ENCODE assay signal across 10 mouse cellular contexts in genomic region chr2:105672596-105672960, GRCm38 (mm10). TPM values are rescaled to one million over a fixed set of nuclear protein-coding genes. Genes with fewer than 3 reads are reported as not detected.
DNase-seq lines count a peak whose midpoint lies in the region; ATAC-seq and TF ChIP-seq lines count a peak whose summit lies in the region.
"Had no signal": no experiment of that assay in that cellular context is flagged by ENCODE, and none has a peak within 500 bp of the region (broad histone marks: within the 10 kb centered on the region; RNA-seq: fewer than 3 reads in every experiment).

No protein-coding gene starts in this region.

- no peak for DNase-seq in heart, postnatal 25 days (ENCODE audit: low spot score)
- DNase-seq in ovary, postnatal 36 days (ENCODE audit: low spot score), result no peak
- DNase-seq in lung, postnatal 0 days (ENCODE audit: low spot score), result no peak
- DNase-seq: adrenal gland, postnatal 10 days had no signal

- H3K36me3 ChIP-seq in heart, embryonic 13.5 days, result no peaks in the 10 kb centered on the region
- H3K36me3 ChIP-seq in forebrain, embryonic 13.5 days (ENCODE audit: poor library complexity, severe bottlenecking), result no peaks in the 10 kb centered on the region
- no peaks in the 10 kb centered on the region for H3K36me3 ChIP-seq in midbrain, embryonic 12.5 days
- no peaks in the 10 kb centered on the region for H3K36me3 ChIP-seq in lung, postnatal 0 days (ENCODE audit: insufficient read depth, low read length)
- H3K36me3 ChIP-seq: limb, embryonic 15.5 days had no signal

- no peaks in the 10 kb centered on the region for H3K9me3 ChIP-seq in heart, embryonic 13.5 days
- no peaks in the 10 kb centered on the region for H3K9me3 ChIP-seq in forebrain, embryonic 13.5 days (replicated peaks)
- no peaks in the 10 kb centered on the region for H3K9me3 ChIP-seq in midbrain, embryonic 12.5 days
- no peaks in the 10 kb centered on the region for H3K9me3 ChIP-seq in lung, postnatal 0 days (ENCODE audit: low read length)
- H3K9me3 ChIP-seq: limb, embryonic 15.5 days had no signal

- ATAC-seq in heart, embryonic 13.5 days (ENCODE audit: extremely low read depth, insufficient number of reproducible peaks, low FRiP score, low TSS enrichment), result no peak
- no peak for ATAC-seq in forebrain, embryonic 13.5 days
- no peak for ATAC-seq in midbrain, embryonic 12.5 days (ENCODE audit: low FRiP score, low read depth)
- ATAC-seq in CD4-positive, CD25-positive, alpha-beta regulatory T cell, adult 4 months, result no peak
- ATAC-seq in lung, postnatal 0 days, result no peak

- intact Hi-C loops in heart, postnatal 25 days (cut with DNase I), result loop anchor here (10.0 kb wide), 1 partner anchor 548 kb away; the partner anchor contains the start of gene Wt1

- no peak for TF ChIP-seq CTCF in bone marrow macrophage, adult 2 months (IDR thresholded peaks at IDR 0.05; ENCODE audit: low read depth, low read length)
- TF ChIP-seq CTCF in lung, postnatal 0 days (IDR thresholded peaks at IDR 0.05), result no peak

- H3K4me1 ChIP-seq in heart, embryonic 13.5 days, result peaks cover 48% of the 10 kb centered on the region
- peaks cover 22% of the 10 kb centered on the region for H3K4me1 ChIP-seq in bone marrow macrophage, adult 2 months (ENCODE audit: control insufficient read depth, insufficient read depth, low read length)
- H3K4me1 ChIP-seq in forebrain, embryonic 13.5 days, result peaks cover 84% of the 10 kb centered on the region
- H3K4me1 ChIP-seq in midbrain, embryonic 12.5 days, result peaks cover 58% of the 10 kb centered on the region
- peaks cover 15% of the 10 kb centered on the region for H3K4me1 ChIP-seq in lung, postnatal 0 days (ENCODE audit: insufficient read depth, low read depth, low read length)

- TF ChIP-seq POLR2A in bone marrow macrophage, adult 2 months (IDR thresholded peaks at IDR 0.05; ENCODE audit: borderline replicate concordance, low read depth, low read length), result no peak

- TF ChIP-seq EP300 in lung, postnatal 0 days (IDR thresholded peaks at IDR 0.05), result no peak

- no peak overlapping the region for H3K27ac ChIP-seq in heart, embryonic 13.5 days (replicated peaks)
- H3K27ac ChIP-seq in bone marrow macrophage, adult 2 months (ENCODE audit: insufficient read depth, low read depth, low read length), result no peak overlapping the region
- H3K27ac ChIP-seq in forebrain, embryonic 13.5 days, result peak overlapping the region; percentile 95
- peak overlapping the region; percentile 35 for H3K27ac ChIP-seq in midbrain, embryonic 12.5 days (replicated peaks)
- H3K27ac ChIP-seq in lung, postnatal 0 days (ENCODE audit: low read length), result no peak overlapping the region
- H3K27ac ChIP-seq: limb, embryonic 15.5 days had no signal

- no peak overlapping the region for H3K9ac ChIP-seq in heart, embryonic 13.5 days
- peak overlapping the region; percentile 81 for H3K9ac ChIP-seq in forebrain, embryonic 13.5 days
- peak overlapping the region; percentile 46 for H3K9ac ChIP-seq in midbrain, embryonic 12.5 days (replicated peaks)
- H3K9ac ChIP-seq in lung, postnatal 0 days (replicated peaks; ENCODE audit: low read depth), result no peak overlapping the region
- H3K9ac ChIP-seq: limb, embryonic 15.5 days had no signal

- WGBS in heart, embryonic 13.5 days, result 3% methylated on average over 16 of the region's 16 CpGs
- WGBS in forebrain, embryonic 13.5 days, result 2% methylated on average over 15 of the region's 16 CpGs
- WGBS in midbrain, embryonic 12.5 days, result 2% methylated on average over 15 of the region's 16 CpGs
- WGBS in lung, postnatal 0 days, result 2% methylated on average over 16 of the region's 16 CpGs

- H3K27me3 ChIP-seq in heart, embryonic 13.5 days (replicated peaks), result peaks cover 100% of the 10 kb centered on the region
- peaks cover 74% of the 10 kb centered on the region for H3K27me3 ChIP-seq in forebrain, embryonic 13.5 days
- H3K27me3 ChIP-seq in midbrain, embryonic 12.5 days, result peaks cover 99% of the 10 kb centered on the region
- H3K27me3 ChIP-seq in lung, postnatal 0 days (replicated peaks; ENCODE audit: insufficient read depth, low read length), result peaks cover 92% of the 10 kb centered on the region

- H3K4me2 ChIP-seq in heart, embryonic 13.5 days, result peak overlapping the region; percentile 16
- peak overlapping the region; percentile 78 for H3K4me2 ChIP-seq in forebrain, embryonic 13.5 days
- H3K4me2 ChIP-seq in midbrain, embryonic 12.5 days (replicated peaks), result peak overlapping the region; percentile 59
- no peak overlapping the region for H3K4me2 ChIP-seq in lung, postnatal 0 days (replicated peaks; ENCODE audit: low read depth, low read length)
- H3K4me2 ChIP-seq: limb, embryonic 15.5 days had no signal

- peak overlapping the region; percentile 25 for H3K4me3 ChIP-seq in heart, embryonic 13.5 days
- peak overlapping the region; percentile 28 for H3K4me3 ChIP-seq in bone marrow macrophage, adult 2 months (ENCODE audit: insufficient read depth, low read length)
- H3K4me3 ChIP-seq in forebrain, embryonic 13.5 days, result peak overlapping the region; percentile 72
- H3K4me3 ChIP-seq in midbrain, embryonic 12.5 days, result peak overlapping the region; percentile 54
- no peak overlapping the region for H3K4me3 ChIP-seq in lung, postnatal 0 days (ENCODE audit: low read depth, low read length)
- H3K4me3 ChIP-seq: limb, embryonic 15.5 days had no signal

RNA-seq across cellular contexts. Expression of gene Pax6, which starts 3.9 kb away (rescaled TPM):
- 0.09 and 0.19 TPM in 2 replicates for polyA plus RNA-seq in heart, embryonic 13.5 days (2015; fragmentation: Nextera tagmentation; extraction: Ambion mirVana)
- total RNA-seq in heart, postnatal 25 days (2021), result not detected
- not detected in 2 replicates for polyA plus RNA-seq in bone marrow macrophage, adult 2 months (2012; ENCODE audit: insufficient read depth, insufficient read length, missing spikeins)
- polyA plus RNA-seq in forebrain, embryonic 13.5 days (2015; fragmentation: Nextera tagmentation; extraction: Ambion mirVana), result 87.1 and 92.7 TPM in 2 replicates
- polyA plus RNA-seq in midbrain, embryonic 12.5 days (2016; fragmentation: Nextera tagmentation; extraction: Ambion mirVana), result 21.5 and 74.8 TPM in 2 replicates
- 1 to 10 TPM in 1 of 2 experiments, not detected in 1; 1.3 TPM for polyA plus RNA-seq in CD4-positive, CD25-positive, alpha-beta regulatory T cell, adult 4 months (2017; shearing (Covaris generic))
- not detected in 2 replicates for polyA plus RNA-seq in lung, postnatal 0 days (2015; fragmentation: Nextera tagmentation; extraction: Ambion mirVana)

Comparison
In these comparisons a context has a peak if more than half of its experiments do, and no peak if none do; other contexts are left out.
1. H3K27ac ChIP-seq: peak in forebrain, embryonic 13.5 days (single experiment) and midbrain, embryonic 12.5 days (single experiment); none in heart, embryonic 13.5 days (single experiment), bone marrow macrophage, adult 2 months (single experiment) and lung, postnatal 0 days (single experiment).
2. H3K9ac ChIP-seq: peak in forebrain, embryonic 13.5 days (single experiment) and midbrain, embryonic 12.5 days (single experiment); none in heart, embryonic 13.5 days (single experiment) and lung, postnatal 0 days (single experiment).